Mouse (Mus musculus) hindbrain, postnatal 0 days (tissue): ENCODE results near the gene Gm20877. TPM values are rescaled to one million over a fixed set of nuclear protein-coding genes. Genes with fewer than 3 reads are reported as not detected.
"Not testable (repeated sequence)": the region's sequence is repeated elsewhere in the genome, so short reads cannot be mapped to it uniquely, and the experiment has no call there.

ENCODE experiments used
- ATAC-seq: fragments of 200-750 bp; cut with Nextera tagmentation; 2 replicates; pipeline ENCODE4 v1.8.0; 2017; ENCODE audit warnings: mild to moderate bottlenecking, moderate TSS enrichment, moderate library complexity
- DNase-seq: peaks from one replicate; pipeline ENCODE4 v3.0.0-alpha.2; 2015; ENCODE audit warnings: low spot score
- H3K27ac ChIP-seq: fragments of 300-500 bp; sonication (generic); 2 replicates; pipeline ENCODE4 v1.5.1; 2014; ENCODE audit warnings: mild to moderate bottlenecking
- H3K27me3 ChIP-seq: fragments of 300-500 bp; sonication (generic); 2 replicates; pipeline ENCODE4 v1.6.1; 2014; ENCODE audit warnings: low read length, mixed read lengths; ENCODE audit not compliant: insufficient read depth
- H3K36me3 ChIP-seq: fragments of 300-500 bp; sonication (generic); 2 replicates; pipeline ENCODE4 v1.6.1; 2014; ENCODE audit warnings: low read length, mixed read lengths; ENCODE audit not compliant: insufficient read depth
- H3K4me1 ChIP-seq: fragments of 300-500 bp; sonication (generic); 2 replicates; pipeline ENCODE4 v1.6.1; 2014; ENCODE audit warnings: antibody characterized with exemption, low read length, mixed read lengths; ENCODE audit not compliant: insufficient read depth
- H3K4me2 ChIP-seq: fragments of 300-500 bp; sonication (generic); 2 replicates; pipeline ENCODE4 v1.6.1; 2014; ENCODE audit warnings: low read depth, mild to moderate bottlenecking, low read length, moderate library complexity, mixed read lengths
- H3K4me3 ChIP-seq: fragments of 300-500 bp; sonication (generic); 2 replicates; pipeline ENCODE4 v1.5.1; 2014; ENCODE audit warnings: low read length
- H3K9ac ChIP-seq: fragments of 300-500 bp; sonication (generic); replicated peaks from 2 replicates; pipeline ENCODE4 v1.6.1; 2014; ENCODE audit warnings: mild to moderate bottlenecking, low read length, moderate library complexity, mixed read lengths
- H3K9me3 ChIP-seq: fragments of 300-500 bp; sonication (generic); 2 replicates; pipeline ENCODE4 v1.6.1; 2016; ENCODE audit warnings: low read length, mixed read lengths
- WGBS: fragments of 180-500 bp; shearing (Covaris S2); extraction: QIAGEN DNeasy Blood & Tissue Kit; methylation state at CpG from one replicate; pipeline ENCODE4 v1.1.7; 2014; 5-methylcytosine and 5-hydroxymethylcytosine counted together
- polyA plus RNA-seq: library from polyadenylated mRNA; unstranded; fragments of >200 nt; fragmentation: Nextera tagmentation; extraction: Ambion mirVana; gene quantifications from 2 replicates; pipeline ENCODE4 v1.2.1, GENCODE M21; 2015
- total RNA-seq: library from RNA; depleted of rRNA; stranded (reverse); fragments of >200 nt; gene quantifications from 2 replicates; pipeline ENCODE4 v1.2.3, GENCODE M21; 2014; rRNA removed

Gene Gm20877
- total RNA-seq (not detected in 2 replicates), polyA plus RNA-seq (not detected in 2 replicates)

GRCm38 (mm10) chrY:17093573-17093972, at the start of gene Gm20877:
Gene Gm20877 (plus strand): TSS chrY:17093873.
- H3K36me3 ChIP-seq, H3K4me1 ChIP-seq, H3K9ac ChIP-seq, H3K9me3 ChIP-seq, H3K4me2 ChIP-seq, H3K27me3 ChIP-seq, H3K27ac ChIP-seq, H3K4me3 ChIP-seq, ATAC-seq, DNase-seq: not testable (repeated sequence)
- no CpG with 5 or more reads among the region's 3 CpGs for WGBS
